Mouse (Mus musculus) kidney, embryonic 16.5 days (tissue): ENCODE data around the gene Gsx1. TPM values are rescaled to one million over a fixed set of nuclear protein-coding genes. Genes with fewer than 3 reads are reported as not detected.

Experiments
- ATAC-seq: fragments of 200-750 bp; cut with Nextera tagmentation; 2 replicates; pipeline ENCODE4 v1.8.0; 2017; ENCODE audit warnings: moderate TSS enrichment; ENCODE audit not compliant: low FRiP score, low TSS enrichment
- H3K27ac ChIP-seq: fragments of 300-500 bp; sonication (generic); 2 replicates; pipeline ENCODE4 v1.5.1; 2014; ENCODE audit warnings: low read length
- H3K27me3 ChIP-seq: fragments of 300-500 bp; sonication (generic); 2 replicates; pipeline ENCODE4 v1.6.1; 2014; ENCODE audit warnings: low read length, control low read depth, mixed read lengths; ENCODE audit not compliant: insufficient read depth
- H3K36me3 ChIP-seq: fragments of 300-500 bp; sonication (generic); 2 replicates; pipeline ENCODE4 v1.6.1; 2014; ENCODE audit warnings: low read length, control low read depth, mixed read lengths; ENCODE audit not compliant: insufficient read depth
- H3K4me1 ChIP-seq: fragments of 300-500 bp; sonication (generic); 2 replicates; pipeline ENCODE4 v1.6.1; 2014; ENCODE audit warnings: low read length, control low read depth, mixed read lengths; ENCODE audit not compliant: insufficient read depth
- H3K4me2 ChIP-seq: fragments of 300-500 bp; sonication (generic); replicated peaks from 2 replicates; pipeline ENCODE4 v1.6.1; 2014; ENCODE audit warnings: low read depth, low read length
- H3K4me3 ChIP-seq: fragments of 300-500 bp; sonication (generic); 2 replicates; pipeline ENCODE4 v1.5.1; 2014; ENCODE audit warnings: mild to moderate bottlenecking, low read length
- H3K9ac ChIP-seq: fragments of 300-500 bp; sonication (generic); replicated peaks from 2 replicates; pipeline ENCODE4 v1.6.1; 2014; ENCODE audit warnings: low read length
- H3K9me3 ChIP-seq: fragments of 300-500 bp; sonication (generic); 2 replicates; pipeline ENCODE4 v1.6.1; 2016; ENCODE audit warnings: low read length, control low read depth
- WGBS: fragments of 180-500 bp; shearing (Covaris S2); extraction: QIAGEN DNeasy Blood & Tissue Kit; methylation state at CpG from one replicate; pipeline ENCODE4 v1.1.7; 2014; 5-methylcytosine and 5-hydroxymethylcytosine counted together
- polyA plus RNA-seq: library from polyadenylated mRNA; unstranded; fragments of >200 nt; fragmentation: Nextera tagmentation; extraction: Ambion mirVana; gene quantifications from 2 replicates; pipeline ENCODE4 v1.2.1, GENCODE M21; 2015

Gene Gsx1
- polyA plus RNA-seq, 1 experiment from 2014 or later: not detected

DNA sequence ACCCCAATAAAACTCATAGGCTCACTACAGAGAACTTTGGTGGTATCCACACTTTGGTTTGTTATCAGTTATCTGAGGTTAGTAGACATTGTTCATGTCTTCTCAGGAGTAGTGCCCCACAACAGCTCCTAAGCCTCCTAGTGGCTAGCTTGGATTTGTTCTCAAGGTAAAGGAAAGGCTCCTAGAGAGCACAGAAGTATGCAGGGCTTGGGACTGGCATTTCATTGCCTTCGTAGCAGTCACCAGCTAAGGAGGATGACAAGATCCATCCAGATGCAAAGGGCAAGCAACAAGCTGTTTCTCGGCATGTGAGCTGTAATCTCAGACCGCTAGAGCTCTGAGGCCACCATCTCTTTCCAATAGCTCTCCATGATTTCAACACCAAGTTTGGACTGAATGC, 14.4 kb upstream of the Gsx1 start:
- 87% methylated on average over 3 of the region's 3 CpGs for WGBS

DNA sequence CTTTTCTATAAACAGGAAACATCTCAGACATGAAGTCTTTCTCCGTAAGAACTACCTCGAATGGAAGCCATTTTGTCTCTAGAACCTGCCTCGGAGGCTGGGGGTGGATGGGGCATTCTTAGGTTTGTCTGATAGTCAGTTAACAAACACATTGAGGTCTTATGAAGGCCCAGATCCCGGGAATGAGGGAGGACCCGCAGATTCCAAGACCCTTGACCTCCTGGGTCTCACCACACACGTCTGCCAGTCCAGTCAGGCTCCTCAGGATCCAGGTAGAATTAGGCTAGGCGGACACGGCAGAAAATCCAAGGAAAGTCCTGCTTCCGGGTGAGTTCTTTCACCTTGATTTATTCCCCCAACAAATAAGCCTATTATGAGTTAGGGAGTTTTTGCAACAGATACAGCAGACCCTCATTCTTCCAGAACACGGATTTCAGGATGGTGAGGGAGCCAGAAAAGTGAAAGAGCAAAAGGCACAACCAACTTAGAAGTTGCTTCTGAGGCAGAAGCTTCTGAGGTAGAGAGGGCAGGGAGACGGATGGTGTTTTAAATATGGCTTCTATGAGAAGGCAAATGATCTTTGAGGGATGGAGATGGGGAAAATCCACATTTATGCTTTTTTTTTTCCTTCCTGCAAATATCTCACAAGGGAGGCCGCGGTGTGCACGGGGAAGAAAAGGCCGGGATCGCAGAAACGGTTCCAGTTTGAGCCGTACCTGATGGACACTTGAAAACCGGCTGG, 3.2 kb upstream of the Gsx1 start:
- Histone ChIP-seq H3K27me3 (peaks cover 85% of the 10 kb centered on the region), H3K36me3 (no peaks in the 10 kb centered on the region), H3K4me3 (peak overlapping the region; percentile 33), H3K27ac (no peak overlapping the region), H3K4me2 (peak overlapping the region; percentile 47), H3K9ac (no peak overlapping the region), H3K9me3 (peaks cover 8% of the 10 kb centered on the region; the same call in 1 of the 2 replicates), H3K4me1 (peaks cover 26% of the 10 kb centered on the region)
- 8% methylated on average over 18 of the region's 19 CpGs for WGBS
- ATAC-seq: no peak

More for the DNA sequence above, 14.4 kb upstream of the Gsx1 start:
- Histone ChIP-seq H3K4me1 (no peaks in the 10 kb centered on the region), H3K4me2 (no peak overlapping the region), H3K27me3 (no peaks in the 10 kb centered on the region), H3K9me3 (no peaks in the 10 kb centered on the region), H3K9ac (no peak overlapping the region), H3K4me3 (no peak overlapping the region), H3K27ac (no peak overlapping the region), H3K36me3 (no peaks in the 10 kb centered on the region)
- no peak for ATAC-seq

DNA sequence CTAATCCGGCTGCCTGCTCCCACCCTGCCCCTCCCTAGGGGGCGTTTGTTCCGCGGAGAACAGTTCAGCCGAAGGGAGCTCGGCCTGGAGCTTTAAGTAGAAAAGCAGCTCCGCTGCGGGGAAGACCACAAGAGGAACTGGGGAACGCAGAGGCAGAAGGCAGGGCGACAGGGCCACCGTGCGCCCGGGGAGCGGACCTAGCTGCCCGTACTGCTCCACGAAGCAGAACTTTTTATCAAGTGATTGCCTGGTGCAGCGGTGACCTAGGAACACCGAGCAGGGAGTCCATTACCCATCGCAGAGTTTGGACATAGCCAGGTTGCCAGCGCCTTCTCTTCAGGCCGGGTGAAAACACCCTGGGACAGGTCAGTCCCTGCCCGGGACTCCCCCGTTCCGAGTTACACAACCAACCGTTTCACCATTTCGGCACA, 2.5 kb upstream of the Gsx1 start:
- Histone ChIP-seq H3K9me3 (peaks cover 8% of the 10 kb centered on the region; the same call in 1 of the 2 replicates), H3K36me3 (no peaks in the 10 kb centered on the region), H3K9ac (0 out of 2 replicates have a peak overlapping the region, but pooled peaks have one; percentile 8), H3K4me1 (peaks cover 26% of the 10 kb centered on the region), H3K27ac (no peak overlapping the region), H3K4me2 (peak overlapping the region; percentile 47), H3K4me3 (peak overlapping the region; percentile 33), H3K27me3 (peaks cover 92% of the 10 kb centered on the region)
- no peak for ATAC-seq
- 0% methylated on average over 26 of the region's 26 CpGs for WGBS

DNA sequence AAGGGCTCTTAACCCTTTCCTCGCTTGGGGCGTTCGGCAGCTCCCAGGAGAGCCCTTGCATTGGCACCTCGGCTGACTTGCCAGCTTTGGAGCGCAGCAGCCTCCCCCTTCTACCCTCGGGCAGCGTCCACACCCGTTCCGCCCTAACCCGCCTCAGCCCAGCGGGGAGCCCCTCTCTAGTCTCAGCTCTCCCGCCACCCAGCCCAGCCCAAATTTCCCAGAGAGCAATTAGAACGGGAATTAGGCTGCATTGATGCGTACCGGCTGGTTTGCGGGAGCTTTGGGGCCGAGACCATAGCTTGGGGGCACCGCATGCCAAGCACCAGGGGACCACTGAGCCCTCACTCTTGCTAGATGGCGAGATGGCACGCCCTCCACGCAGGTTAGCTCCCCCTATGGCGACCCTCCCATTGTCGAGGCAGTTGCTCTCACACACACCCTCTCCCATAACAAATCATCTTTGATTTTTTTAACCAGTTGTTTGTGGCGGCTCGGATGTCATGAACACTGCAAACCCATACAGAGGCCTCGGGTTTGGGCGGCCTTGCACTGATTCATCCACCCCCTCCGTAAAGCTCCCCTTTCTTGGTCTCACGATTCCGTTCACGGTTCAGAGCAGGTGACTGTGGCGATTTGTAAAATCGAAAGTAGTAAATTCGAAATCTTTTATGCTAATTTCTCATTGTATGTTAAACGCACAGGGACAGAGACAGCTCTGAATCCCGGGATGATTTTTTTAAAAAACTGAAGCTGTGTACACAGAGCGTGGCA, 1.5 kb upstream of the Gsx1 start:
- no peak for ATAC-seq
- WGBS: under 1% methylated on average over 37 of the region's 37 CpGs
- H3K4me1 ChIP-seq: peaks cover 26% of the 10 kb centered on the region
- peaks cover 97% of the 10 kb centered on the region for H3K27me3 ChIP-seq
- H3K36me3 ChIP-seq: no peaks in the 10 kb centered on the region
- no peak overlapping the region for H3K27ac ChIP-seq
- no peak overlapping the region for H3K9ac ChIP-seq
- H3K9me3 ChIP-seq: peaks cover 8% of the 10 kb centered on the region; the same call in 1 of the 2 replicates
- peak overlapping the region; percentile 45 for H3K4me2 ChIP-seq
- H3K4me3 ChIP-seq: peak overlapping the region; percentile 33

DNA sequence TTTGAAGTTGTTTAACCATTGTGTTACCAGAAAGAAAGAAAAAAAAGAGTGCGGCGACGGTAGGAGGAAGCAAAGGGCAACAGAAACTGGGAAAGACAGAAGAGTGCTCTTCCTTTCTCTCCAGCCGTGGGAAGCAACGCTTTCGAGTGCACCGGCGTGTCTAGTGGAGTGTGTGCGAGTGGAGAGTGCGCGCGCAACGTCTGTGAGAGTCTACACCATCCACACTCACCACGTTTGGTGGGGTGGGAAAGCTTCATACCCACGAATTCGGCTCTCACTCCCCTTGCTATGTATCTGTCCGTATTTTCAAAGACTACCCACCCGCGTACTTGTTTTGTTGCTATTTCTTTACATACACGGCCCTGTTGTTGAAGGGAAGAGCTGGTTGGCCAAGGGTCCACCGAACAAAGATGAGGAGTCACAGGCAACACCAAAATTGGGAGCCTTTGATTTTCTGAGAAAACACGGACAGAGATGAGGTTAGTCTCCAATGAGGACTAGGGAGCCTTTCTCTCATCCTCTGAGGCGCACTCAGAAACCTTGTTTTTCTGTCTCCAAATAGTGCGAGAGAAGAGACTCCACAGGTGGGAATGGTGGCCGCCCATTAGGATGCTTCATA, 835 bp upstream of the Gsx1 start:
- Histone ChIP-seq H3K4me3 (peak overlapping the region; percentile 33), H3K4me1 (peaks cover 26% of the 10 kb centered on the region), H3K27me3 (peaks cover 97% of the 10 kb centered on the region), H3K9me3 (peaks cover 8% of the 10 kb centered on the region; the same call in 1 of the 2 replicates), H3K36me3 (no peaks in the 10 kb centered on the region), H3K9ac (no peak overlapping the region), H3K27ac (no peak overlapping the region), H3K4me2 (peak overlapping the region; percentile 45)
- WGBS: 2% methylated on average over 25 of the region's 25 CpGs
- no peak for ATAC-seq

DNA sequence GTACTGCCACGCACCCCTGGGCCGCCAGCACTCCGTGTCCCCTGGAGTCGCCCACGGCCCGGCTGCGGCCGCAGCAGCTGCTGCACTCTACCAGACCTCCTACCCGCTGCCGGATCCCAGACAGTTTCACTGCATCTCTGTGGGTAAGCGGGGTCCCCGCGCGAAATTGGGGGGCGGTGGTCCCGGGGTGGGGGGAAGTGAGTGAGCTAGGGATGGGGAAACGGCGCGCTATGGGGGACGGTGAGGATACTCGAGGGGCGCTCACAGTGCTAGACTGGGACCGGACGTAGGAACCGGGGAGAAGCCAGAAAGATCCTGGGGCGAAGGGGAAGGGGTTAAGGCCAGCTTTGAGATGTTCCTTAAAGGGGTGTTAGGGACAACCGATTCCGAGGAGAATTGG, 660 bp downstream of the Gsx1 start:
- Histone ChIP-seq H3K4me1 (peaks cover 26% of the 10 kb centered on the region), H3K9ac (no peak overlapping the region), H3K36me3 (no peaks in the 10 kb centered on the region), H3K4me2 (peak overlapping the region; percentile 48), H3K4me3 (peak overlapping the region; percentile 36), H3K27ac (no peak overlapping the region), H3K27me3 (peaks cover 96% of the 10 kb centered on the region), H3K9me3 (no peaks in the 10 kb centered on the region)
- ATAC-seq: peak; percentile 69
- WGBS: under 1% methylated on average over 28 of the region's 28 CpGs

DNA sequence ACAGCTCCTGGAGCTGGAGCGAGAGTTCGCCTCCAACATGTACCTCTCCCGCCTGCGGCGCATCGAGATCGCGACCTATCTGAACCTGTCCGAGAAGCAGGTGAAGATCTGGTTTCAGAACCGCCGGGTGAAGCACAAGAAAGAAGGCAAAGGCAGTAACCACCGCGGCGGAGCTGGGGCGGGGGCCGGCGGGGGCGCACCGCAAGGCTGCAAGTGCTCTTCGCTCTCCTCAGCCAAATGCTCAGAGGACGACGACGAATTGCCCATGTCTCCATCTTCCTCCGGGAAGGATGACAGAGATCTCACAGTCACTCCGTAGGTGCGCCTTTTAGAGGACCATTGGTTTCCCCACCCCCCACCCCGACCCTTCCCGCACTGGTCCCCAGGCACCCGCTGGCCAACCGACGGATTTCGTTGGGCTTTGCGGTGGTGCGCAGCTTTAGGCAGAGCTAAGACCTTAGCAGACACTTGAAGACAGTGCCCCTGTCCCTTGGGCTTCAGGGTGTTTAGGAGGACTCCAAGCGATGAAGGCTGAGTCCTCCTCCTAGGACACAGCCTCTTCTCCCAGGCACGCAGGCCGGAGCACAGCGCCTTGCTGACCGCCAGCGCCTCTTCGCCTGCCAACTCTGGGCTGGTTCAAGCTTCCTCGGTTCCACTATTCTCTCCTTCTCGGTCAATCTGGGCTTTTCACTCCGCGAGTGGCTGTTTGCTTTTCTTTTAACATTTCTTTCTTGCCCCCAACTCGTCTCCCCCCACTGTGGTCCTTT, 1.5 kb downstream of the Gsx1 start:
- WGBS: under 1% methylated on average over 46 of the region's 46 CpGs
- H3K27ac ChIP-seq: no peak overlapping the region
- peaks cover 96% of the 10 kb centered on the region for H3K27me3 ChIP-seq
- no peak for ATAC-seq
- H3K36me3 ChIP-seq: no peaks in the 10 kb centered on the region
- H3K9me3 ChIP-seq: no peaks in the 10 kb centered on the region
- H3K4me2 ChIP-seq: no peak overlapping the region
- peaks cover 26% of the 10 kb centered on the region for H3K4me1 ChIP-seq
- H3K4me3 ChIP-seq: no peak overlapping the region
- no peak overlapping the region for H3K9ac ChIP-seq

DNA sequence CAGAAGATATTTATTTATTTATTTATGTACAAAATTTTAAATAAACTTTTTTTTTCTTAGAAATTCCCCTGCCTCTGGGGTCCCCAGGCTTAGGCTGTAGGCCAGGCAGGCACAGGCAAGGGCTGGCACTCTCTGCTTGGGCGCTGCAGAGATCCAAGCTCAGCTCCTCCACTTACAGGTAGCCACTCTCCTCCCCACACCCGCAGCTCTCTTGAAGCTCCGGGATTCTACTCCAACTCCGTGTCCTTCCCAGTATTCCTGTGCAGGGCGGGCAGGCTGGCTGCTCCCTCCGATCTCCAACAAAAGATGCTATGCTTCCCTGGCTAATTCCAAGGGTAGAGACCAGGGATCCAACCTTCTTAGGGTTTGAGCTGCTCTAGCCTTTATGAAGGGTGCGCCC, 2.4 kb downstream of the Gsx1 start:
- no peak overlapping the region for H3K4me2 ChIP-seq
- no peaks in the 10 kb centered on the region for H3K9me3 ChIP-seq
- no peak overlapping the region for H3K4me3 ChIP-seq
- H3K36me3 ChIP-seq: no peaks in the 10 kb centered on the region
- H3K9ac ChIP-seq: no peak overlapping the region
- peaks cover 97% of the 10 kb centered on the region for H3K27me3 ChIP-seq
- ATAC-seq: no peak
- under 1% methylated on average over 7 of the region's 7 CpGs for WGBS
- H3K4me1 ChIP-seq: peaks cover 25% of the 10 kb centered on the region
- H3K27ac ChIP-seq: no peak overlapping the region

GRCm38 (mm10) chr5:147191801-147192575, 3.5 kb downstream of the Gsx1 start:
- H3K4me2 ChIP-seq: no peak overlapping the region
- H3K4me1 ChIP-seq: peaks cover 16% of the 10 kb centered on the region
- H3K27ac ChIP-seq: no peak overlapping the region
- peaks cover 96% of the 10 kb centered on the region for H3K27me3 ChIP-seq
- WGBS: under 1% methylated on average over 24 of the region's 24 CpGs
- no peaks in the 10 kb centered on the region for H3K36me3 ChIP-seq
- H3K9me3 ChIP-seq: no peaks in the 10 kb centered on the region
- no peak for ATAC-seq
- no peak overlapping the region for H3K4me3 ChIP-seq
- no peak overlapping the region for H3K9ac ChIP-seq
